Mouse (Mus musculus): ENCODE data around the gene Pla2g15. TPM values are rescaled to one million over a fixed set of nuclear protein-coding genes. Genes with fewer than 3 reads are reported as not detected.

The Pla2g15 gene
- total and polyA plus RNA-seq, 3 experiments, result 4.0 to 9.4 TPM; not detected in 1

DNA sequence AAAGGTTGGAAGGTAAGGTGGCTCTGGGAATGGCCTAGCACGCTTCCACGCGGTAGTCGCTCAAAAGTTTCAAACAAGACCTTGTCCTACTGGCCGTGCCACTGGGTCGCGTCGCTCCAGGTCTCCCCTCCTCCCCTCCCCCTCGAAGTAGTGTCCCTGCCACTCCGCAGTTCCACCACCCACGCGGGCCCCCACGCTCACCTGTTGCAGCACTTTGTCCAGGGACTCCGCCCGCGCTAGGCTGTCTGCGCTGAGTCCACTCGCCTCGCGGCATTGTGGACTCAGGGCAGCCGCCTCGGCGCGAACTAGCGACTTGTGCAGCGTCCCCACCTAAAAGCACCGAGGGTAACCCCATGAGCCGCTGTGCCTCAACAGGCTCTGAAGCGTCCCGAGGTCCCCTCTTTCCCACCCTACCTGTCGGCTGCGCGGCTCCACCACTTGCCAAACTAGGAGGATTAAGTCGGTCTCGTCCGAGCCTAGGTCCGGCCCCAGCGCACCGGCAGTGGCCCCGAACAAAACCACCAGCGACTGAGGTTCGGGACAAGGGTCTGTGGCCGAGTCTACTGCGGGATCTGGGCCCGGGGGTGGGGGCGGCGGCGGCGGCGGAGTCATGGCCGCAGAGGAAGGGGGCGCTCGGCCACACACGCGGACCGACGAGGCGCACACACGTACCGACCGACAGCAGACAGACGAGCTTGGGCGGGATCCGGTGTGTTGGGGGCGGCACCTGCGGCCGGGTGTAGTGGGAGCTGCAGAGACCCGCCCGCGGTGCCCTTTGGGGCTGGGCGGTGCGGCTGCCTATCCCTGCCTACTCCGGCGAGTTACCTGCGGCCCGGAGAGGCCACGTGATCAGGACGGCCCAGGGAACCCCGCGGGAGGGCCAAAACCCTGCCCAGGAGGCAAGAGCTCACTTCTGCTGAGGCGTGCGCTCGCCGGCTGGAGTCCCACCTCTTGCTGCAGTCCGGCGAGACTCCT is 13.8 kb upstream of the Pla2g15 start, which contains the start of gene Esrp2:
Gene Esrp2, minus strand, starts transcription at position 819 of the 975 bp plus-strand sequence.
- H3K9ac ChIP-seq (ENCODE audit: control insufficient read depth, low read depth, low read length, poor library complexity, severe bottlenecking), result peak within 1 kb of the TSS; percentile 62
- H3K27me3 ChIP-seq (ENCODE audit: control insufficient read depth in 1 of 2, insufficient read depth in 2 of 2, low read length in 2 of 2), result peaks cover 0 to 7% of the 10 kb centered on the region in 2 experiments; a peak in 2 of 4 replicates
- H3K36me3 ChIP-seq (ENCODE audit: control insufficient read depth in 1 of 2, insufficient read depth in 2 of 2, low read length in 2 of 2), result peaks cover 0 to 8% of the 10 kb centered on the region in 2 experiments; a peak in 2 of 4 replicates
- H3K4me1 ChIP-seq (ENCODE audit: control insufficient read depth in 1 of 2, insufficient read depth in 2 of 2, low read length in 2 of 2), result peaks cover 0 to 19% of the 10 kb centered on the region in 2 experiments; a peak in 2 of 4 replicates
- H3K9me3 ChIP-seq (replicated peaks; ENCODE audit: insufficient read depth, low read length), result no peaks in the 10 kb centered on the region
- DNase-seq (ENCODE audit: low read depth, low spot score), result no peak
- TF ChIP-seq E2F4 (IDR thresholded peaks at IDR 0.05; ENCODE audit: borderline replicate concordance, low read depth, low read length) (no peak), JUND (IDR thresholded peaks at IDR 0.05; ENCODE audit: low read depth, low read length) (no peak), NRF1 (IDR thresholded peaks at IDR 0.05; ENCODE audit: insufficient read depth, low read depth, low read length, poor library complexity, severe bottlenecking) (no peak), USF1 (IDR thresholded peaks at IDR 0.05; ENCODE audit: low read depth, low read length) (peak; percentile 80), KAT2A (conservative IDR thresholded peaks at IDR 0.05; ENCODE audit: low read depth, low read length) (no peak), ZC3H11A (IDR thresholded peaks at IDR 0.05; ENCODE audit: low read depth, low read length) (no peak), MXI1 (IDR thresholded peaks at IDR 0.05; ENCODE audit: low read depth, low read length) (no peak), POLR2A (IDR thresholded peaks at IDR 0.05; ENCODE audit: control insufficient read depth in 1 of 2, insufficient read depth in 1 of 2, low read depth in 1 of 2, low read length in 2 of 2, poor library complexity in 1 of 2) (0 out of 4 replicates have a peak, but pooled peaks of 1 of the 2 experiments have one; percentile 9), TCF12 (IDR thresholded peaks at IDR 0.05; ENCODE audit: low read depth, low read length) (no peak), ELF1 (IDR thresholded peaks at IDR 0.05; ENCODE audit: low read depth, low read length) (no peak), MAZ (IDR thresholded peaks at IDR 0.05; ENCODE audit: low read depth, low read length) (no peak)
- H3K4me3 ChIP-seq (ENCODE audit: control insufficient read depth in 1 of 2, insufficient read depth in 1 of 2, low read depth in 2 of 2, low read length in 2 of 2), result peak within 1 kb of the TSS; percentile 45 to 60
- no peaks in the 10 kb centered on the region for H3K79me2 ChIP-seq (ENCODE audit: control insufficient read depth, insufficient read depth, low read length, poor library complexity)
- H3K27ac ChIP-seq (ENCODE audit: control insufficient read depth, low read depth, low read length), result no peak within 1 kb of the TSS

DNA sequence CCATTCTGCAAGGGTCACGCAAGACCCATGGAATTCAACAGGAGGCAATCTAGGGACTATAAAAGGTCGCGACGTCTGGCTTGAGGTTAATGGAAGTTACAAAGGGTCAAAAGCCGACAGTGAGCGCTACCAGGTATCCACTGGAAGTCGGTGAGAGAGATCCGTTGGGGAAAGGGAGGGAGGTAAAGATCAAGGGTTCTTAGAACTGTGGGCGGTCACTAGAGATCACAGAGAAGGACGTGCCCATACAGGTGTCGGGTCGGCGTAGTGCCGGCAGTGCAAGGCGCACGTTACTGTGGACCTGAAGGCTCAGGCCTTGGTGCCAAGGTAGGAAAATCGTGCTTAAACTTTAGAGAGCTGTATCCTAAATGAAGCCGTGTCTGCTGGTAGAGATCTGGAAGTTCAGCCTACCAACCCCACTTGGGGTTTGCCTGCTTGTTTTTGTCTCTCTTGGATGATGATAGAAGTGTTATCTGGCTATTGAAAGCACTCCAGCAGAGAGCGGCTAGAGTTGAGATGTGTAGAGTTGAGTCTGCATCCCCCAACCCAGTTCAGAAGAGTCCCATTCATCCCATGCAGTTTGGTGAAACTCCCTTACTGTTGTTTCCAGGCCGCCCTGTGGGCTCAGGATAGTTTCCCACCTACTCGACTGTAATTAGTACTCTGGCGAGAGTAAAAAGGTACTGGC is 12.8 kb upstream of the Pla2g15 start:
- no peak for TF ChIP-seq UBTF (IDR thresholded peaks at IDR 0.05; ENCODE audit: borderline replicate concordance, insufficient read depth, low read depth, low read length)
- no peak for TF ChIP-seq CHD1 (IDR thresholded peaks at IDR 0.05; ENCODE audit: low read depth, low read length)
- no peak for TF ChIP-seq POLR2A (IDR thresholded peaks at IDR 0.05; ENCODE audit: control insufficient read depth in 1 of 2, insufficient read depth in 1 of 2, low read depth in 1 of 2, low read length in 2 of 2, poor library complexity in 1 of 2)
- no peak for TF ChIP-seq MYB (IDR thresholded peaks at IDR 0.05; ENCODE audit: low read depth, low read length)
- no peak for TF ChIP-seq NELFE (IDR thresholded peaks at IDR 0.05; ENCODE audit: low read depth, low read length)
- TF ChIP-seq ELF1 (IDR thresholded peaks at IDR 0.05; ENCODE audit: low read depth, low read length), result no peak
- TF ChIP-seq SMC3 (IDR thresholded peaks at IDR 0.05; ENCODE audit: low read depth, low read length), result no peak
- TF ChIP-seq ETS1 (IDR thresholded peaks at IDR 0.05; ENCODE audit: low read depth, low read length), result no peak
- TF ChIP-seq KAT2A (conservative IDR thresholded peaks at IDR 0.05; ENCODE audit: low read depth, low read length), result no peak
- no peak for TF ChIP-seq TBP (IDR thresholded peaks at IDR 0.05; ENCODE audit: low read depth, low read length)
- TF ChIP-seq CTCF (IDR thresholded peaks at IDR 0.05 in 2 of 3, conservative IDR thresholded peaks at IDR 0.05 in 1 of 3; ENCODE audit: control insufficient read depth in 1 of 3, insufficient read depth in 1 of 3, low read depth in 2 of 3, low read length in 3 of 3, poor library complexity in 1 of 3, severe bottlenecking in 1 of 3), result no peak
- TF ChIP-seq MXI1 (IDR thresholded peaks at IDR 0.05; ENCODE audit: low read depth, low read length), result no peak
- TF ChIP-seq GATA1 (IDR thresholded peaks at IDR 0.05; ENCODE audit: low read depth, low read length), result no peak
- no peak for TF ChIP-seq POLR2AphosphoS2 (IDR thresholded peaks at IDR 0.05; ENCODE audit: low read length)
- TF ChIP-seq EP300 (IDR thresholded peaks at IDR 0.05; ENCODE audit: low read depth in 1 of 2, low read length in 2 of 2), result no peak
- TF ChIP-seq BHLHE40 (IDR thresholded peaks at IDR 0.05; ENCODE audit: borderline replicate concordance, low read depth, low read length), result no peak
- no peak for TF ChIP-seq MYC (IDR thresholded peaks at IDR 0.05; ENCODE audit: low read depth, low read length)
- no peak for TF ChIP-seq ZC3H11A (IDR thresholded peaks at IDR 0.05; ENCODE audit: low read depth, low read length)
- no peak for TF ChIP-seq MAZ (IDR thresholded peaks at IDR 0.05; ENCODE audit: low read depth, low read length)
- no peak for DNase-seq (ENCODE audit: low read depth, low spot score)
- Histone ChIP-seq H3K79me2 (ENCODE audit: control insufficient read depth, insufficient read depth, low read length, poor library complexity) (no peaks in the 10 kb centered on the region), H3K9ac (ENCODE audit: control insufficient read depth, low read depth, low read length, poor library complexity, severe bottlenecking) (no peak overlapping the region), H3K4me3 (ENCODE audit: control insufficient read depth in 1 of 2, insufficient read depth in 1 of 2, low read depth in 2 of 2, low read length in 2 of 2) (no peak overlapping the region), H3K4me1 (ENCODE audit: control insufficient read depth in 1 of 2, insufficient read depth in 2 of 2, low read length in 2 of 2) (peaks cover 0 to 15% of the 10 kb centered on the region in 2 experiments; a peak in 3 of 4 replicates), H3K27ac (ENCODE audit: control insufficient read depth, low read depth, low read length) (no peak overlapping the region), H3K9me3 (replicated peaks; ENCODE audit: insufficient read depth, low read length) (no peaks in the 10 kb centered on the region), H3K27me3 (ENCODE audit: control insufficient read depth in 1 of 2, insufficient read depth in 2 of 2, low read length in 2 of 2) (peaks cover 0 to 7% of the 10 kb centered on the region in 2 experiments; a peak in 2 of 4 replicates), H3K36me3 (ENCODE audit: control insufficient read depth in 1 of 2, insufficient read depth in 2 of 2, low read length in 2 of 2) (peaks cover 0 to 5% of the 10 kb centered on the region in 2 experiments; a peak in 1 of 4 replicates)
